Mouse (Mus musculus) frontal cortex, postnatal 10 days (tissue): Measurements from ENCODE around the gene Bptf.
"Not testable (repeated sequence)": the region's sequence is repeated elsewhere in the genome, so short reads cannot be mapped to it uniquely, and the experiment has no call there.

ENCODE experiments used
- DNase-seq, 2 experiments: peaks; one replicate each; pipeline ENCODE4 v3.0.0; 2022; ENCODE audit warnings: low spot score in 2 of 2, mixed read lengths in 1 of 2

Gene Bptf

DNA sequence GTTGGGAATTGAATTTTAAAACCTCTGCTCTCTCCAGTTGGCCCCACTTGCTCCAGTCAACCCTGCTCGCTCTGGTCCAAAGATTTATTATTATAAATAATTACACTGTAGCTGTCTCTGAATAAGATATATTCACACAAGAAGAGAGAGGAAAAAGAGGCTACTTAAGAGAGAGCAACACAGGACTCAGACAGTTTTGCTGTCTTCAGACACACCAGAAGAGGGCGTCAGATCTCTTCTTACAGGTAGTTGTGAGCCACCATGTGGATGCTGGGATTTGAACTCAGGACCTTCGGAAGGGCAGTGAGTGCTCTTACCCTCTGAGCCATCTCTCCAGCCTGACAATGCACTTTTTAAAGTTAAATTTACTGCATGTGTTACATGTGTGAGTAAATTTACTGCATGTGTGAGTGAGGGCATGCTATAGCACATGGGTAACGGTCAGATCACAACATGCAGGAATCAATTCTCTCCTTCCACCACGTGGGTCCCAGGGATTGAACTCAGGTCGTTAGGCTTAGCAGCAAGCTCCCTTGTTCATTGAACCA lies 114.5 kb downstream of the Bptf start:
- DNase-seq = no peak

GRCm38 (mm10) chr11:107016893-107017292 lies 115.0 kb downstream of the Bptf start:
- no peak for DNase-seq

DNA sequence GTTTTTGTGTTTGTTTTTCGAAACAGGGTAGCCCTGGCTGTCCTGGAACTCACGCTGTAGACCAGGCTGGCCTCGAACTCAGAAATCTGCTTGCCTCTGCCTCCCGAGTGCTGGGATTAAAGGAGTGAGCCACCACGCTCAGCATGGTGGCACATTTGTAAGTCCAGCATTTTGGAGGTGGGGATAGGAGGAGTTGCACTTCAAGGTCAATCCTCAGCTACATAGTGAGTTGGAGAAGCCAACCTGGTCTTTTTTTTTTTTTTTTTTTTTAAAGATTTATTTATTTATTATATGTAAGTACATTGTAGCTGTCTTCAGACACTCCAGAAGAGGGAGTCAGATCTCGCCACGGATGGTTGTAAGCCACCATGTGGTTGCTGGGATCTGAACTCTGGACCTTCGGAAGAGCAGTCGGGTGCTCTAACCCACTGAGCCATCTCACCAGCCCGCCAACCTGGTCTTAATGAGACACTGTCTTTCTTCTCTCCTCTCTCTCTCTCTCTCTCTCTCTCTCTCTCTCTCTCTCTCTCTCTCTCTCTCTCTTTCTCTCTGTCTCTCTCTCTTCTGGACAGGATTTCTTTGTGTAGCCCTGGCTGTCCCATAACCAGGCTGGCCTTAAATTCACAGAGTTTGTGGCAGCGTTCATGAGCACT lies 116.3 kb downstream of the Bptf start:
- DNase-seq = not testable (repeated sequence)

DNA sequence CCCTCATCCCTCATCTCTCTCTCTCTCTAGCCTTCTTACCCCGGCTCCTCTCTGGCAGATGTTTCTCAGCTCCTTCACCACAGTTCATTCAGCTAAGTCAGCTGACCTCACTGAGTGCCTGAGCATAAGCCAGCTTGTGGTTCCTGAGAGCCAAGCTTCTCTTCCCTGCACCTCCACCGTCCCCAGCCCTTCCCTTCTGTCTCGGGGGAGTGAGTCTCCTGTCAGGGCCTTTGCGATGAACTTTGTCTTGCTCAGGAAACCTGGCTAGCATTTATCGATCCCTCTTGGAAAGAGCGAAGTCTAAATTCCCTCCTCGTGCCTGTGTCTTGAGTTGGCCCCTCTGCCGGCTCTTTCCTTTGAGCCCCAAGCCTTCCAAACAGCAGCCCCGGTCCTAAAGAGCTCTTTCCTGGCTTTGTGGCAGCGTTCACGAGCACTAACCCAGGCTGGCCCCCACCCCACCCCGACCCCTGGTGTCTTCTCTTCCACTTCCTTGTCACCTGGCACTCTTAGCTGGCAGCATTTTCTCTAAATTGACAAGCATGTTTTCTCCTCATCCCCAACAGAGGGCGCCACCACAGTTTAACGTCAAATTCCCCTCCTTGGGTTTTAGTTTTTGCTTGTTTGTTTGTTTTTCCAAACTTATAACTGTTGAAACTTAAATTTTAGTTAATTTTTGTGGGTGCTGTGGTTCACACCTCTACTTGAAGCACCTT lies 117.2 kb downstream of the Bptf start:
- no peak for DNase-seq

- no peak for DNase-seq
These were observed 117.8 kb downstream of the Bptf start for GRCm38 (mm10) chr11:107014020-107014585.

DNA sequence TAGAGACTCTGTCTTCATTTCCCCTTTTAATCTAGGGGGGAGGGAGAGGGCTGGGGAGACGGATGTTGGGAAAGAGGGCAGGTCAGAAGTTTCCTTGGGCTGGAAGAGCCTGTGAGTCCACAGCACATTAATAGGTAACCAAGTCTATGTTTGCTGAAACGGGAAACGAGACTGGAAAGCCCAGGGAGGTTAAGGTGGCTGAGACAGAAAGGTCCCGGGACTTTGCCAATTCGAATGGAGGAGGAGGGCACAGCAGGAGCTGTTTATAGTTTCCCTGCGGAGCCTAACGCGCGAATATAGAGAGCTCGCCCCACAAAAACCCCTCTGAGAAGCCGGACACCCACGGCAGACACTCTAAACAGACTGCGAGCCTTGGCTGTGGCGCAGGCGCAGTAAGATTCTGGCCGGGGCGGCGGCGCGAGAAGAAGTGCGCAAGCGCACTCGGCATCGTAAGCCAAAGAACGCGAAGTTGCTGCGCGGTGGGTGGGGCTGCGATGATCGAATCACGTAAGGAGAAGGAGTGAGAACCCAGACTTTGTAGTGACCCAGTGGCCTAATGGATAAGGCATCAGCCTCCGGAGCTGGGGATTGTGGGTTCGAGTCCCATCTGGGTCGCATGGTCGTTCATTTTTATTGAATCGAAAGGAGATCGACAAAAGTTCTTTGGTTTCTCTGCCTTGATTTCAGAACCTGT lies 119.5 kb downstream of the Bptf start:
- peak; percentile 94 to 98 for DNase-seq

- no peak for DNase-seq
These were observed 120.1 kb downstream of the Bptf start for GRCm38 (mm10) chr11:107011669-107012323.

DNA sequence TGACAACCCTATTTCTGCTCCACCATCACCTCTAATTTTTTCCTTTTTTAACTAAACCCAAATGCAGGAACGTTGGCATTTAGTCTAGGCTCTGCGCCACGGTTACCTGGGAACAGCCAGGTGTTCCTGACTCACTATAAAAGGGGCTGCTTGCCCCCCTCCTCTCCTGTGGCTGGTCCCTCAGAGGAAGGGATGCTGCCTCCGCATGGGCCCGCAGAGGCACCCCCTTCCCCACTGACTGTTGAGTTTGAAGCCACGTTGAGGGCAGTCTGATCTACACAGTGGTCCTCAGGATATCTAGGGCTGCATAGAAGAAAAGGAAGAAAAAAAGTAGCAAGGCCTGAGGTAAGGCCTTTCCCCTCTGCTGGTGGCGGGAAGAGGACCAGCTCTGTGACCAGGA lies 120.8 kb downstream of the Bptf start:
- no peak for DNase-seq

- no peak for DNase-seq
These were observed 121.5 kb downstream of the Bptf start for GRCm38 (mm10) chr11:107010447-107010846.

GRCm38 (mm10) chr11:107005538-107005937 lies 126.4 kb downstream of the Bptf start:
- DNase-seq = no peak

- DNase-seq = no peak
These were observed 129.9 kb downstream of the Bptf start for GRCm38 (mm10) chr11:107001760-107002675.

DNA sequence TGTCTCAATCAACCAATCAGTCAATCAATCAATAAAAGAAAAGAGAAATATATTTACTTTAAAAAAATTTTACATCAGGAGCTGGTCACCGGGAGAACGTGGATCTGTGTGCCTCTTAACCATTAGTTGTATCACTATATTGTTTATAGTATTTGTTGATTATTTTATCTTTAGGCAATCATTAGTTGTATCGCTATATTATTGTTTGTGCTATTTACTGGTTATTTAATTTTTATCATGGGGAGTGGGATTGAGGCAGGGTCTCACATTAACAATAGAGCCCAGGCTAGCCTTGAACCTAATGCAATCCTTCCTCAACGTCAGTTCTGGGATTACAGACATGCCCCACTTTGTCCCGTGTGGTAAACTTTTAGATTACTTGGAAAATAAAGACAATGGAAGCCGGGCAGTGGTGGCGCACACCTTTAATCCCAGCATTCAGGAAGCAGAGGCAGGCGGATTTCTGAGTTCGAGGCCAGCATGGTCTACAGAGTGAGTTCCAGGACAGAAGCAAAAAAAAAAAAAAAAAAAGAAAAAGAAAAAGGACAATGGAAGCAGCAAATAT lies 131.9 kb downstream of the Bptf start:
- no peak for DNase-seq

DNA sequence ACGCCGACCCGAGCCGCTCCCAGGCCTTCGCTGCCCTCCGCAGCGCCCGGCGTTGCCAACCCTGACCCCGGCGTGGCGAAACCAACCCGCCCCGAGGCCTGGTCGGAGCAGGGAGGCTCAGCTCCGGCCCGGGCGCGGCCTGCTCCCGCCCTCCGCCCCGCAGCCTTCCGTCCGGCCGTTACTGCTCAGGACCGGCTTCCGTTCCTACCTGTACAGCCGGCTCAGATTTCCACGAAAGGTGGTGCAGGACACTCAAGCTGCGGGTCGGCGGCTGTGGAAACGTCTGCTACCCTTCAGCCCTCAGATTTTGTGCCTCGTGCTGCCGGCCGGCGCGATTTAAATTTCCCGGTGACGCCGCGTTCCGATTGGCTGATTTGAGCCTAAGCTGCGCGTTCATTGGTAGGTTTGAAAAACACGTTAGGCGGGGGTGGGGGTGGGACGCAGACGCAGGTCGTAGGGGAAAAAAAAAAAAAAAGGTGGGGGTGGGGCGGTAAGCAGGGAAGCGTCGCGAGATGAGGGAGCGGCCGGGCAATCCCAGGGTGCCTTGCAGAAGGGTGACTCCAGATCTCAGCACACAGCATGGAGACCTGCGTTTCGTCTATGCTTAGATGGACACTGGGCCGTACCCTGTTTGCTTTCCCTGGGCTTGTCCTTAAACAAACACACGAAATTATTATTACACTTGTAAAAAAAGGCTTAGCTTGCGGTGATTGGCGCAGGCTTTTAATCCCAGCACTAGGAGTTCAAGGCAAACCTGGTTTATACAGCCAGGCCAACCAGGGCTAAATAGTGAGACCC lies 132.6 kb downstream of the Bptf start, which contains the start of gene Kpna2:
Kpna2 (minus strand) TSS at position 391 of the 798 bp plus-strand sequence.
- peak; percentile 83 to 87 for DNase-seq

DNA sequence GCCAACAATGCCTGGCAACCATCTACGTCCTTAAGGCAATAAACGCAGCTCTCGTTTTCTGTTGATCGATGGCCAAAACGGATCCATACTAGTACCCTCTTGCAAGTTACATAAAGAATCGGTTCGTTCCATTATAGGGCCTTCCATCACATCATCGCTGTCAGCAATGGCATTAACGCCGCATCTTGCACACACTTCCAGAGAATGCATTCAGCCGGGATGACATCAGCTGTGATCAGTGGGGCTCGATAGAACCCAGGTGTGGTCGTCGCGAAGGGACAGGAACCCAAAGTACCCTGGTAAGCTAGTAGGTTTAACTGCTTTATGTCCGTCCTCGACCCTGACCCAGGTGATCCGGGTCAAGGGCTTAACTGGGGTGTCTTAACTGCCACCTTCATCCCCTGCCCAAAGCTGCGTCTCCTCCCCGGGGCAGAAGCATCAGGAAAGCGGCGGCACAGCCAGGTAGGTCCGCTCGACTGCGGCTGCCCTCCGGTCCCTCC lies 133.2 kb downstream of the Bptf start:
- no peak for DNase-seq

GRCm38 (mm10) chr11:106997976-106998375 lies 134.0 kb downstream of the Bptf start:
- no peak for DNase-seq

DNA sequence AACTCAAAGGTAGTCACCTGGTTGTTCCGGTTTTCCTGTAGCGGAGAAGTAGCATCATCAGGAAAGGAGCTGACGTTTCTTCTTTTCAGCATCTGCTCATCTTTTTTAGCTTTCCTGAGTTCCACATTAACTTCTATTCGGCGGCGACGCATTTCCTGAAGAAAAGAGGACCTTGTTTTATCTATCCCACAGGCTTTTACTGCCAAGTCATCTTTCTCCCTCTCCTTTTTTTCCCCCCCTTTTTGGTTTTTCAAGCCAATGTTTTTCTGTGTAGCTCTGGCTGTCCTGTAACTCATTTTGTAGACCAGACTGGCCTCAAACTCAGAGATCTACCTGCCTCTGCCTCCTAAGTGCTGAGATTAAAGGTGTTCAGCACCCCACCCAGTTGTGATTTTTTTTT lies 135.4 kb downstream of the Bptf start:
- not testable (repeated sequence) for DNase-seq

- no peak for DNase-seq
These were observed 137.5 kb downstream of the Bptf start for GRCm38 (mm10) chr11:106994246-106995085.

- no peak for DNase-seq
These were observed 144.5 kb downstream of the Bptf start for GRCm38 (mm10) chr11:106987384-106987783.
